Mouse (Mus musculus) C2C12 (cell line): ENCODE measurements around the gene Hrasls.

Experiments used
- CTCF ChIP-seq: IDR thresholded peaks from one replicate; pipeline ENCODE4 v1.5.1; 2011; ENCODE audit not compliant: control insufficient read depth, insufficient read depth, insufficient read length
- MAX ChIP-seq: IDR thresholded peaks from one replicate; pipeline ENCODE4 v1.6.1; 2011; ENCODE audit warnings: mild to moderate bottlenecking, control low read depth
- MYOD1 ChIP-seq: IDR thresholded peaks from one replicate; pipeline ENCODE4 v1.6.1; 2011; ENCODE audit warnings: low read depth; ENCODE audit not compliant: control insufficient read depth, insufficient read length
- USF1 ChIP-seq: IDR thresholded peaks from one replicate; pipeline ENCODE4 v1.6.1; 2011; ENCODE audit warnings: low read depth, mild to moderate bottlenecking, control low read depth, moderate library complexity

DNA sequence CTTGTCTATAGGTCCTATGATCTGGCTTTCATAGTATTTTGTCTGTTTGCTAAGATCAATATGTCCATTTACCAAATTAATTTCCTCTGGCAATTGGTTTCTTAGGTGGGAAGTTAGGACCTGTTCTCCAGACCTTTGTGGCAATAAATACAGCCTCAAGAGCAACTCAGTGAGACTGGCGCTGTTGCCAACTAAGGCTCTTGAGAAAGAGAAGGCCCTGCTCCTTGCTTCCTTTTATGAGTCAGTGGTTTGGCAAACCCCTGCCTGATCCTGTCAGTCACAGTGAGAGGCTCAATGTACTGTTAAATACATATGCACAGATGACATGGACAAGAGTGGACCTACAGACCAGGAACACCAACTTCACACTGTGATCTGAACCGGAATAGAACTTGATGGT lies 36.3 kb upstream of the Hrasls start:
- no peak for TF ChIP-seq MAX
- TF ChIP-seq CTCF = no peak
- no peak for TF ChIP-seq USF1
- TF ChIP-seq MYOD1 = no peak
